Mouse (Mus musculus): ENCODE measurements around the gene Sort1. TPM values are rescaled to one million over a fixed set of nuclear protein-coding genes. Genes with fewer than 3 reads are reported as not detected.

Sort1 gene
- total and polyA plus RNA-seq, 2 experiments from 2014 or later, result 12.9 to 69.0 TPM

DNA sequence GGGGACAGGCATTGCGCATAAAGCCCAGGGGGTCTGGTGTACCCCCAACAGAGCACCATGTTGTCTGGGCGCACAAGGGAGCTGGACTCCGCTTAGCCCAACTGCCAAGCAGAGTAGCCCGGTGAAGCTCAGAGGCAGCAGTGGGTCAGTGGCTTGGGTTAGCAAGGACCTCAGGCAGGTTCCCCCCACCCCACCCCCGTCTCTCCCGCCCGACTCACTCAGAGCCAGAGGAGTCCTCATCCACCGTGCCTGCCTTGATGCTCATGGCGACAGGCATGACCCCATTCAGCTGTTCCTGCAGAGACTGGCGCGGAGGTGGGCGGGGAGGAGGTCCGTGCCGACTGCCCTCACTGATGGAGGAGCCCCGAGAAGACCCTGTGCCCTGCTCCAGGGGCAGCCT, 108.9 kb downstream of the Sort1 start:
- Histone ChIP-seq H3K27me3 (ENCODE audit: insufficient read depth, low read length) (no peaks in the 10 kb centered on the region), H3K4me1 (ENCODE audit: insufficient read depth) (no peaks in the 10 kb centered on the region), H3K27ac (ENCODE audit: low read depth, low read length) (no peak overlapping the region), H3K9me3 (ENCODE audit: low read length) (no peaks in the 10 kb centered on the region), H3K9ac (no peak overlapping the region), H3K36me3 (ENCODE audit: insufficient read depth) (peaks cover 55% of the 10 kb centered on the region), H3K4me2 (ENCODE audit: low read depth) (no peak overlapping the region), H3K4me3 (ENCODE audit: low read depth, low read length) (no peak overlapping the region)
- 50% methylated on average over 15 of the region's 15 CpGs for WGBS
- no peak for TF ChIP-seq CTCF (IDR thresholded peaks at IDR 0.05; ENCODE audit: low read depth)
- DNase-seq, result no peak
- ATAC-seq, result no peak

DNA sequence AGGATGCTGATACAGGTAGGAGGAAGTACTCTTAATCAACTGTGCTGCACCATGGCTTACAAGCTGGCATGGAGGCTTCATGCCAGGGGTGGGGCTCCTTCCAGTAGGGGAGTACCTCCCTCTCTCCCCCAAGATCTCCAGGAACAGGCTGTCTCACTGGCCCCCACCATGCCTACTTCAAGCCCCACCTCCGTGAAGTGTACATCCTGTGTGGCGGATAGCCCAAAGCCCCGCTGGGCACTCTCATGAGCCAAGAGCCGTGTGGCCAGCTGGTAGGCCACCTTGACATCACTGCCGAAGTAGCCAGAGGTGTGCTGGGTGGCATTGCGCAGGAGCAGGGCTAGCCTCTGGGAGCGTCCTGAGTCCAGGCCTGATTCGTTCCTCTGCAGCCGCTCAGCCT, 114.4 kb downstream of the Sort1 start:
- H3K4me2 ChIP-seq (ENCODE audit: low read depth), result no peak overlapping the region
- H3K4me1 ChIP-seq (ENCODE audit: insufficient read depth), result no peaks in the 10 kb centered on the region
- no peak overlapping the region for H3K4me3 ChIP-seq (ENCODE audit: low read depth, low read length)
- ATAC-seq (no peak), DNase-seq (no peak)
- H3K36me3 ChIP-seq (ENCODE audit: insufficient read depth), result peaks cover 94% of the 10 kb centered on the region
- no peak overlapping the region for H3K27ac ChIP-seq (ENCODE audit: low read depth, low read length)
- H3K9me3 ChIP-seq (ENCODE audit: low read length), result no peaks in the 10 kb centered on the region
- H3K27me3 ChIP-seq (ENCODE audit: insufficient read depth, low read length), result no peaks in the 10 kb centered on the region
- 95% methylated on average over 9 of the region's 9 CpGs for WGBS
- TF ChIP-seq CTCF (IDR thresholded peaks at IDR 0.05; ENCODE audit: low read depth), result no peak
- no peak overlapping the region for H3K9ac ChIP-seq

DNA sequence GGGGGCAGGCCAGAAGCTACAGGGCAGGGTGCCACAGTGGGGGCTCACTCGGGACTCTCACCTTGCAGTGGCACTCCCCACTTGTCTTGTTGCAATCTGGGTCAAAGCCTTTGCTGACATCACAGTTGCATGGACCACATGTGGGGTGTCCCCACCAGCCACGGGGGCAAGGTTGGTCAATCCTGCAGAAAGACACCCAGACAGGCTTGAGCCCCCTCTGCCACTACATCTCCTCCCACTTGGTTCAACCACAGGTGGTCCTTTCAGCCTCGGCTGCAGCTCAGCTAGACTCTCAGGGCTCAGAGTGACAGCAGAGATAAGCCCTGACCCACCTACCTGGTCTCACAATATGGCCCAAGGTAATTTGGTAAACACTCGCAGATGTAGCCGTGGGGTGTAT, 116.6 kb downstream of the Sort1 start:
- no peak for TF ChIP-seq CTCF (IDR thresholded peaks at IDR 0.05; ENCODE audit: low read depth)
- Histone ChIP-seq H3K36me3 (ENCODE audit: insufficient read depth) (peaks cover 93% of the 10 kb centered on the region), H3K27ac (ENCODE audit: low read depth, low read length) (no peak overlapping the region), H3K27me3 (ENCODE audit: insufficient read depth, low read length) (no peaks in the 10 kb centered on the region), H3K4me3 (ENCODE audit: low read depth, low read length) (no peak overlapping the region), H3K4me1 (ENCODE audit: insufficient read depth) (no peaks in the 10 kb centered on the region), H3K4me2 (ENCODE audit: low read depth) (no peak overlapping the region), H3K9me3 (ENCODE audit: low read length) (no peaks in the 10 kb centered on the region), H3K9ac (no peak overlapping the region)
- ATAC-seq, result no peak
- DNase-seq, result no peak
- WGBS, result 89% methylated on average over 5 of the region's 5 CpGs

GRCm38 (mm10) chr3:108401692-108402527, 118.0 kb downstream of the Sort1 start:
- peak; percentile 90 for ATAC-seq
- Histone ChIP-seq H3K9ac (peak overlapping the region; percentile 37), H3K4me3 (ENCODE audit: low read depth, low read length) (no peak overlapping the region), H3K4me1 (ENCODE audit: insufficient read depth) (peaks cover 6% of the 10 kb centered on the region; the same call in 1 of the 2 replicates), H3K27ac (ENCODE audit: low read depth, low read length) (0 out of 2 replicates have a peak overlapping the region, but pooled peaks have one; percentile 10), H3K4me2 (ENCODE audit: low read depth) (peak overlapping the region; percentile 21; the same call in 1 of the 2 replicates), H3K36me3 (ENCODE audit: insufficient read depth) (peaks cover 86% of the 10 kb centered on the region), H3K27me3 (ENCODE audit: insufficient read depth, low read length) (no peaks in the 10 kb centered on the region), H3K9me3 (ENCODE audit: low read length) (no peaks in the 10 kb centered on the region)
- peak; percentile 98 for TF ChIP-seq CTCF (IDR thresholded peaks at IDR 0.05; ENCODE audit: low read depth)
- peak; percentile 93 for DNase-seq
- 39% methylated on average over 22 of the region's 22 CpGs for WGBS

DNA sequence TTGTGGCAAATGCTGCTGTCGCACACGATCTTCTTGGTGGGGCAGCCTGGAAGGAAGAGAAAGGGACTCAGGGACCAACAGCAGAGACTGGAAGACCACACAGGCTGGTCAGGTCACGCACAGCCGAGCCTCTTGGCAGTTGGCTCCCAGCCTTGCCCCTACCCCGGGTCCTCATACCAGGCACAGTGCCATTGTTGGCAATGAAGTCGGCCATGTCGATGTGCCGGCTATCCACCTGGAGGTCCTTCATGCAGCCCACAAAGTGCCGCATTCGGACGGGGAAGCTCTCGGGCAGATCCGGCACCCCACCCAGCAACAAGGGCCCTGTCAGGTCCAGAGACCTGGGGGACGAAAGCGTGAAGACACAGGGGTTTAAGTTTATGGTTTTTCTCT, 118.6 kb downstream of the Sort1 start:
- DNase-seq, result no peak
- Histone ChIP-seq H3K4me2 (ENCODE audit: low read depth) (no peak overlapping the region), H3K9me3 (ENCODE audit: low read length) (no peaks in the 10 kb centered on the region), H3K27ac (ENCODE audit: low read depth, low read length) (0 out of 2 replicates have a peak overlapping the region, but pooled peaks have one; percentile 10), H3K4me3 (ENCODE audit: low read depth, low read length) (no peak overlapping the region), H3K36me3 (ENCODE audit: insufficient read depth) (peaks cover 84% of the 10 kb centered on the region), H3K27me3 (ENCODE audit: insufficient read depth, low read length) (no peaks in the 10 kb centered on the region), H3K4me1 (ENCODE audit: insufficient read depth) (peaks cover 6% of the 10 kb centered on the region; the same call in 1 of the 2 replicates), H3K9ac (no peak overlapping the region)
- TF ChIP-seq CTCF (IDR thresholded peaks at IDR 0.05; ENCODE audit: low read depth), result no peak
- 63% methylated on average over 15 of the region's 15 CpGs for WGBS
- ATAC-seq, result no peak

- 23% methylated on average over 14 of the region's 14 CpGs for WGBS
- Histone ChIP-seq H3K4me3 (ENCODE audit: low read depth, low read length) (no peak overlapping the region), H3K27ac (ENCODE audit: low read depth, low read length) (peak overlapping the region; percentile 72), H3K9ac (no peak overlapping the region), H3K9me3 (ENCODE audit: low read length) (no peaks in the 10 kb centered on the region), H3K4me1 (ENCODE audit: insufficient read depth) (peaks cover 21% of the 10 kb centered on the region), H3K27me3 (ENCODE audit: insufficient read depth, low read length) (no peaks in the 10 kb centered on the region), H3K36me3 (ENCODE audit: insufficient read depth) (peaks cover 52% of the 10 kb centered on the region), H3K4me2 (ENCODE audit: low read depth) (no peak overlapping the region; the same call in 1 of the 2 replicates)
- no peak for TF ChIP-seq CTCF (IDR thresholded peaks at IDR 0.05; ENCODE audit: low read depth)
- ATAC-seq (peak; percentile 62), DNase-seq (peak; percentile 73)
Measured at GRCm38 (mm10) chr3:108405536-108406305, 121.8 kb downstream of the Sort1 start.
